Mouse (Mus musculus) lung, adult 2 months (tissue): ENCODE measurements at regions not wholly inside any gene's neighbourhood (a gene's known extent, or its start where the extent isn't known, plus 50 kb on each side); places are given as distances from the start of the nearest gene placed in this dataset.

Experiments used
- CTCF ChIP-seq: fragments of 200-500 bp; IDR thresholded peaks from 2 replicates; pipeline ENCODE4 v1.5.1; 2011; ENCODE audit warnings: mild to moderate bottlenecking, low read length, control low read depth; ENCODE audit not compliant: insufficient read depth
- POLR2A ChIP-seq: fragments of 200-500 bp; IDR thresholded peaks from 2 replicates; pipeline ENCODE4 v1.6.1; 2011; ENCODE audit warnings: low read depth, mild to moderate bottlenecking, control low read depth, low read length, borderline replicate concordance; ENCODE audit errors: extremely low read depth

DNA sequence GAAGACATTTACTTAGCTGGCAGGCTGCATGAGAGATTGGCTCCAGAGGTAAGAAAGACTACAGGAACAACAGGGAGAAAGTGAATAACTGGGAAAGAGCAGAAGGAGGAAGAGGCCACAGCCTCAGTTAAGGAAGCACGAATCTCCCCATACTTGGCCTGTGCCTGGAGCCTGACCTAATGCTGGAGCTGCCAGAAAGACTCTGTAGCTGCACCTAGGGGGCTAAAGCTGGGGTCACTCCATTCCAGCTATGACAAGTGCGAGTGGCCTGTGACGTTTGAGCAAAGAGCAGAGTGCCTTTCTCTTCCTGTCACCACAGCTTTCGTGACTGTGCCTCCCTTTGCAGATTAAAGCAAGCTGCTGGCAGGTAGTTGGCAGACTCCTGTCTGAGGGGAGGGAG, 250.6 kb downstream of the Bcl11a start:
- TF ChIP-seq CTCF (no peak), POLR2A (no peak)
